Mouse (Mus musculus): Measurements from ENCODE around the gene Ramac. TPM values are rescaled to one million over a fixed set of nuclear protein-coding genes. Genes with fewer than 3 reads are reported as not detected.
A peak's percentile ranks its signal among the peaks of the same experiment; 100 is the strongest.

The Ramac gene
- total RNA-seq, 1 experiment, result 23.3 TPM

- TF ChIP-seq CHD2 (IDR thresholded peaks at IDR 0.05; ENCODE audit: low read depth, low read length), result no peak
- peak; percentile 39; the same call in 1 of the 2 replicates for TF ChIP-seq HCFC1 (IDR thresholded peaks at IDR 0.05; ENCODE audit: borderline replicate concordance, insufficient read depth, low read length)
- in situ Hi-C loops (cut with MboI; ENCODE audit: low sequenced_read_pairs in 2 of 2, unreplicated experiment in 2 of 2), result no loop called here
Measured at GRCm38 (mm10) chr7:81789095-81789757, 26.5 kb downstream of the Ramac start, which contains the start of gene 3110040N11Rik. Gene 3110040N11Rik (minus strand): TSS chr7:81789478.

GRCm38 (mm10) chr7:81806067-81806466, 43.3 kb downstream of the Ramac start:
- Histone ChIP-seq H3K27ac (ENCODE audit: insufficient read depth, low read depth, low read length, poor library complexity, severe bottlenecking) (no peak overlapping the region), H3K4me3 (ENCODE audit: insufficient read depth in 1 of 2, low read depth in 1 of 2, low read length in 2 of 2, poor library complexity in 1 of 2, severe bottlenecking in 1 of 2) (no peak overlapping the region), H3K36me3 (ENCODE audit: control insufficient read depth, insufficient read depth, low read length, poor library complexity, severe bottlenecking) (peaks cover 3% of the 10 kb centered on the region), H3K4me1 (ENCODE audit: control insufficient read depth in 2 of 2, insufficient read depth in 2 of 2, low read length in 2 of 2, poor library complexity in 1 of 2) (no peaks in the 10 kb centered on the region), H3K9ac (ENCODE audit: insufficient read depth, low read depth, low read length, poor library complexity, severe bottlenecking) (peak overlapping the region; percentile 17; the same call in 1 of the 2 replicates), H3K9me3 (ENCODE audit: control insufficient read depth, insufficient read depth, low read depth, low read length) (no peaks in the 10 kb centered on the region)
- in situ Hi-C loops (cut with MboI; ENCODE audit: low sequenced_read_pairs in 2 of 2, unreplicated experiment in 2 of 2), result no loop called here
- DNase-seq (ENCODE audit: low read depth, low spot score), result no peak
- no peak for TF ChIP-seq CHD2 (IDR thresholded peaks at IDR 0.05; ENCODE audit: low read depth, low read length)

More at GRCm38 (mm10) chr7:81789095-81789757, 26.5 kb downstream of the Ramac start, which contains the start of gene 3110040N11Rik:
- H3K9me3 ChIP-seq (ENCODE audit: control insufficient read depth, insufficient read depth, low read depth, low read length), result no peaks in the 10 kb centered on the region
- H3K4me3 ChIP-seq (ENCODE audit: insufficient read depth in 1 of 2, low read depth in 1 of 2, low read length in 2 of 2, poor library complexity in 1 of 2, severe bottlenecking in 1 of 2), result peak within 1 kb of the TSS; percentile 74 to 80
- peak; percentile 73 for DNase-seq (ENCODE audit: low read depth, low spot score)
- peaks cover 0 to 4% of the 10 kb centered on the region in 2 experiments; a peak in 1 of 4 replicates for H3K4me1 ChIP-seq (ENCODE audit: control insufficient read depth in 2 of 2, insufficient read depth in 2 of 2, low read length in 2 of 2, poor library complexity in 1 of 2)
- H3K36me3 ChIP-seq (ENCODE audit: control insufficient read depth, insufficient read depth, low read length, poor library complexity, severe bottlenecking), result no peaks in the 10 kb centered on the region
- peak within 1 kb of the TSS; percentile 70 for H3K27ac ChIP-seq (ENCODE audit: insufficient read depth, low read depth, low read length, poor library complexity, severe bottlenecking)
- peak within 1 kb of the TSS; percentile 90 for H3K9ac ChIP-seq (ENCODE audit: insufficient read depth, low read depth, low read length, poor library complexity, severe bottlenecking)

Other genes starting within 250 kb of the Ramac start
- gene Fsd2, start 196.0 kb upstream of the Ramac start, total RNA-seq (2012; rRNA removed), result 0.05 and 0.09 TPM in 2 replicates
- 10.3 and 10.7 TPM in 2 replicates for gene Whamm, start 191.7 kb upstream of the Ramac start, total RNA-seq (2012; rRNA removed)
- 4.4 and 6.5 TPM in 2 replicates for gene Homer2, start 55.4 kb upstream of the Ramac start, total RNA-seq (2012; rRNA removed)
- 27.1 and 36.1 TPM in 2 replicates for gene 3110040N11Rik, start 26.6 kb downstream of the Ramac start, total RNA-seq (2012; rRNA removed)
- gene Btbd1, start 66.5 kb downstream of the Ramac start, total RNA-seq (2012; rRNA removed), result 26.5 and 28.2 TPM in 2 replicates
- not detected in 2 replicates for gene Gm10160, start 92.9 kb downstream of the Ramac start, total RNA-seq (2012; rRNA removed)
- 2.2 and 2.3 TPM in 2 replicates for gene Tm6sf1, start 96.1 kb downstream of the Ramac start, total RNA-seq (2012; rRNA removed)
- gene Hdgfl3, start 171.5 kb downstream of the Ramac start, total RNA-seq (2012; rRNA removed), result 3.1 and 3.7 TPM in 2 replicates
- 0.16 and 0.27 TPM in 2 replicates for gene Bnc1, start 229.4 kb downstream of the Ramac start, total RNA-seq (2012; rRNA removed)

Measured in ES-E14 (cell line).